Mouse (Mus musculus) CH12.LX (cell line): Measurements from ENCODE around the gene Kng2. TPM values are rescaled to one million over a fixed set of nuclear protein-coding genes. Genes with fewer than 3 reads are reported as not detected.

ENCODE experiments used
- DNase-seq: peaks from one replicate; pipeline ENCODE4 v3.0.0-alpha.2; 2013; ENCODE audit errors: extremely low read depth
- H3K27ac ChIP-seq: 2 replicates; pipeline ENCODE4 v1.5.1; 2012; ENCODE audit warnings: low read depth, mild to moderate bottlenecking, control low read depth, moderate library complexity; ENCODE audit not compliant: insufficient read depth
- H3K27me3 ChIP-seq: replicated peaks from 2 replicates; pipeline ENCODE3; 2012; ENCODE audit warnings: inconsistent platforms
- H3K36me3 ChIP-seq, 2 experiments: replicated peaks in 1 of 2; 2 replicates each; pipeline versions ENCODE3 to v1.6.1; 2012; ENCODE audit warnings: inconsistent platforms in 1 of 2, low read length in 1 of 2, mild to moderate bottlenecking in 1 of 2, mixed read lengths in 1 of 2, moderate library complexity in 1 of 2; ENCODE audit not compliant: control insufficient read depth in 1 of 2, insufficient read depth in 1 of 2
- H3K4me1 ChIP-seq, 2 experiments: 2 replicates each; pipeline ENCODE4 v1.6.1; 2012; ENCODE audit warnings: inconsistent platforms in 1 of 2, moderate library complexity in 1 of 2; ENCODE audit not compliant: insufficient read depth in 2 of 2, control insufficient read depth in 1 of 2
- H3K4me2 ChIP-seq: 2 replicates; pipeline ENCODE4 v1.6.1; 2012; ENCODE audit warnings: low read depth, mild to moderate bottlenecking, control low read depth; ENCODE audit not compliant: poor library complexity, insufficient read depth, severe bottlenecking
- H3K4me3 ChIP-seq, 3 experiments: fragments of 150-350 bp in 1 of 3; sonication (generic) in 1 of 3; replicated peaks in 1 of 3; 2 replicates each; pipeline versions ENCODE3 to v1.5.1; 2011 to 2012; ENCODE audit warnings: low read depth in 2 of 3, low read length in 2 of 3, mild to moderate bottlenecking in 2 of 3, moderate library complexity in 2 of 3, control low read depth in 1 of 3, improper control_type of control experiment in 1 of 3, inconsistent platforms in 1 of 3, mixed read lengths in 1 of 3; ENCODE audit not compliant: poor library complexity in 1 of 3
- H3K79me2 ChIP-seq: replicated peaks from 2 replicates; pipeline ENCODE4 v1.6.1; 2012; ENCODE audit warnings: mild to moderate bottlenecking, moderate library complexity; ENCODE audit not compliant: control insufficient read depth, poor library complexity, insufficient read depth, severe bottlenecking; ENCODE audit errors: extremely low read depth
- H3K9ac ChIP-seq: 2 replicates; pipeline ENCODE4 v1.6.1; 2012; ENCODE audit warnings: low read depth, mild to moderate bottlenecking, control low read depth, moderate library complexity; ENCODE audit not compliant: insufficient read depth
- H3K9me3 ChIP-seq: replicated peaks from 2 replicates; pipeline ENCODE3; 2012; ENCODE audit warnings: low read length, inconsistent platforms, mixed read lengths
- CHD1 ChIP-seq: IDR thresholded peaks from 2 replicates; pipeline ENCODE4 v1.6.1; 2012; ENCODE audit warnings: low read depth, low read length, improper control_type of control experiment, inconsistent platforms
- CHD2 ChIP-seq: IDR thresholded peaks from 2 replicates; pipeline ENCODE4 v1.6.1; 2011; ENCODE audit warnings: low read length, improper control_type of control experiment
- CTCF ChIP-seq, 2 experiments: IDR thresholded peaks in 1 of 2; conservative IDR thresholded peaks in 1 of 2; 2 replicates each; pipeline ENCODE4 v1.5.1; 2011 to 2012; ENCODE audit warnings: low read depth in 2 of 2, low read length in 2 of 2, improper control_type of control experiment in 1 of 2, inconsistent platforms in 1 of 2, mild to moderate bottlenecking in 1 of 2, moderate library complexity in 1 of 2
- ELF1 ChIP-seq: IDR thresholded peaks from 2 replicates; pipeline ENCODE4 v1.6.1; 2014; ENCODE audit warnings: low read depth, mild to moderate bottlenecking, inconsistent platforms, low read length, improper control_type of control experiment
- ETS1 ChIP-seq: conservative IDR thresholded peaks from 2 replicates; pipeline ENCODE4 v1.6.1; 2012; ENCODE audit warnings: low read depth, mild to moderate bottlenecking, inconsistent platforms, low read length, improper control_type of control experiment, moderate library complexity
- HCFC1 ChIP-seq: IDR thresholded peaks from 2 replicates; pipeline ENCODE4 v1.6.1; 2012; ENCODE audit warnings: low read depth, mild to moderate bottlenecking, inconsistent platforms, low read length, improper control_type of control experiment
- IRF4 ChIP-seq: IDR thresholded peaks from 2 replicates; pipeline ENCODE4 v1.6.1; 2014; ENCODE audit warnings: low read depth, mild to moderate bottlenecking, inconsistent platforms, low read length, improper control_type of control experiment
- JUN ChIP-seq: IDR thresholded peaks from 2 replicates; pipeline ENCODE4 v1.6.1; 2011; ENCODE audit warnings: low read depth, mild to moderate bottlenecking, low read length, improper control_type of control experiment, moderate library complexity; ENCODE audit not compliant: insufficient read depth
- JUND ChIP-seq: conservative IDR thresholded peaks from 2 replicates; pipeline ENCODE4 v1.6.1; 2011; ENCODE audit warnings: low read depth, low read length, improper control_type of control experiment
- MAFK ChIP-seq: IDR thresholded peaks from 2 replicates; pipeline ENCODE4 v1.6.1; 2011; ENCODE audit warnings: low read length, improper control_type of control experiment; ENCODE audit not compliant: insufficient replicate concordance
- MAX ChIP-seq: IDR thresholded peaks from 2 replicates; pipeline ENCODE4 v1.6.1; 2011; ENCODE audit warnings: low read length, improper control_type of control experiment
- MXI1 ChIP-seq: IDR thresholded peaks from 2 replicates; pipeline ENCODE4 v1.6.1; 2011; ENCODE audit warnings: mild to moderate bottlenecking, low read depth, low read length, improper control_type of control experiment
- MYC ChIP-seq: IDR thresholded peaks from 2 replicates; pipeline ENCODE4 v1.6.1; 2011; ENCODE audit warnings: low read depth, mild to moderate bottlenecking, improper control_type of control experiment, low read length
- NELFE ChIP-seq: IDR thresholded peaks from 2 replicates; pipeline ENCODE4 v1.6.1; 2011; ENCODE audit warnings: low read depth, low read length, improper control_type of control experiment
- NRF1 ChIP-seq: IDR thresholded peaks from 2 replicates; pipeline ENCODE4 v1.6.1; 2014; ENCODE audit warnings: low read depth, mild to moderate bottlenecking, inconsistent platforms, low read length, improper control_type of control experiment, moderate library complexity
- POLR2AphosphoS2 ChIP-seq: IDR thresholded peaks from 2 replicates; pipeline ENCODE4 v1.6.1; 2011; ENCODE audit warnings: low read depth, low read length, improper control_type of control experiment
- RAD21 ChIP-seq: IDR thresholded peaks from 2 replicates; pipeline ENCODE4 v1.6.1; 2011; ENCODE audit warnings: low read depth, mild to moderate bottlenecking, low read length, improper control_type of control experiment, moderate library complexity
- RCOR1 ChIP-seq: conservative IDR thresholded peaks from 2 replicates; pipeline ENCODE4 v1.6.1; 2012; ENCODE audit warnings: low read depth, mild to moderate bottlenecking, inconsistent platforms, low read length, improper control_type of control experiment
- SIN3A ChIP-seq: IDR thresholded peaks from 2 replicates; pipeline ENCODE4 v1.6.1; 2012; ENCODE audit warnings: low read length, improper control_type of control experiment, inconsistent platforms
- SMC3 ChIP-seq: IDR thresholded peaks from 2 replicates; pipeline ENCODE4 v1.6.1; 2011; ENCODE audit warnings: low read depth, low read length, improper control_type of control experiment
- TBP ChIP-seq: conservative IDR thresholded peaks from 2 replicates; pipeline ENCODE4 v1.6.1; 2011; ENCODE audit warnings: low read depth, low read length, improper control_type of control experiment
- TCF12 ChIP-seq: IDR thresholded peaks from 2 replicates; pipeline ENCODE4 v1.6.1; 2014; ENCODE audit warnings: low read depth, mild to moderate bottlenecking, inconsistent platforms, low read length, improper control_type of control experiment
- ZC3H11A ChIP-seq: IDR thresholded peaks from 2 replicates; pipeline ENCODE4 v1.6.1; 2012; ENCODE audit warnings: low read depth, mild to moderate bottlenecking, inconsistent platforms, low read length, improper control_type of control experiment
- ZKSCAN1 ChIP-seq: IDR thresholded peaks from 2 replicates; pipeline ENCODE4 v1.6.1; 2012; ENCODE audit warnings: low read depth, inconsistent platforms, low read length, improper control_type of control experiment, borderline replicate concordance
- ZMIZ1 ChIP-seq: IDR thresholded peaks from 2 replicates; pipeline ENCODE4 v1.6.1; 2012; ENCODE audit warnings: low read depth, mild to moderate bottlenecking, inconsistent platforms, low read length, improper control_type of control experiment
- dilution Hi-C: fragments of 300-500 bp; cut with MboI; formaldehyde crosslinking; loops from 2 replicates; pipeline ENCODE4 v1.14.3; 2020; ENCODE audit warnings: low sequenced_read_pairs; ENCODE audit not compliant: extremely low pct_unique_long_range_greater_than_20kb, extremely low pct_ligation_motif_present
- in situ Hi-C: fragments of 300-500 bp; cut with MboI; formaldehyde crosslinking; loops from 3 replicates; pipeline ENCODE4 v1.14.3; 2019; ENCODE audit warnings: low sequenced_read_pairs, low pct_ligation_motif_present, low pct_unique_long_range_greater_than_20kb, mixed read lengths
- polyA plus RNA-seq: library from polyadenylated mRNA; unstranded; fragments of >175 nt; gene quantifications from 2 replicates; pipeline ENCODE4 v1.2.1, GENCODE M21; 2012; ENCODE audit warnings: low read depth; ENCODE audit not compliant: insufficient read length
- total RNA-seq, 2 experiments: library from RNA; depleted of rRNA; stranded (reverse); fragments of 300-350 nt in 1 of 2; fragments of >200 nt in 1 of 2; gene quantifications; 2 replicates each; pipeline ENCODE4 v1.2.3; 2012 to 2014

Kng2 gene
- total and polyA plus RNA-seq, 3 experiments = not detected

GRCm38 (mm10) chr16:23046319-23046718 is 17.0 kb upstream of the Kng2 start:
- H3K27me3 ChIP-seq = peaks cover 11% of the 10 kb centered on the region
- no peaks in the 10 kb centered on the region for H3K9me3 ChIP-seq
- in situ Hi-C loops = no loop called here
- TF ChIP-seq RAD21 (peak; percentile 88), MXI1 (no peak), MYC (0 out of 2 replicates have a peak, but pooled peaks have one; percentile 26), CTCF (conservative IDR thresholded peaks at IDR 0.05 in 1 of 2, IDR thresholded peaks at IDR 0.05 in 1 of 2; ENCODE audit: low read depth in 2 of 2, low read length in 2 of 2) (peak; percentile 16 to 91; a peak in 3 of 4 replicates), TCF12 (no peak), SMC3 (peak; percentile 90), NELFE (no peak), HCFC1 (no peak), ZC3H11A (peak; percentile 44; the same call in 1 of the 2 replicates)
- no peak overlapping the region for H3K9ac ChIP-seq
- no peaks in the 10 kb centered on the region for H3K36me3 ChIP-seq
- H3K27ac ChIP-seq = no peak overlapping the region
- dilution Hi-C loops = no loop called here
- DNase-seq = peak; percentile 50
- no peak overlapping the region for H3K4me2 ChIP-seq
- H3K79me2 ChIP-seq = no peaks in the 10 kb centered on the region
- H3K4me3 ChIP-seq = no peak overlapping the region
- H3K4me1 ChIP-seq = no peaks in the 10 kb centered on the region

GRCm38 (mm10) chr16:23040876-23041275 is 11.6 kb upstream of the Kng2 start:
- Histone ChIP-seq H3K4me3 (no peak overlapping the region), H3K27ac (no peak overlapping the region), H3K27me3 (no peaks in the 10 kb centered on the region), H3K79me2 (no peaks in the 10 kb centered on the region), H3K4me2 (no peak overlapping the region), H3K9ac (no peak overlapping the region), H3K36me3 (no peaks in the 10 kb centered on the region), H3K4me1 (no peaks in the 10 kb centered on the region), H3K9me3 (no peaks in the 10 kb centered on the region)
- in situ Hi-C loops (no loop called here), dilution Hi-C loops (no loop called here)
- TF ChIP-seq ZKSCAN1 = no peak
- no peak for DNase-seq

GRCm38 (mm10) chr16:23039281-23039680 is 10.0 kb upstream of the Kng2 start:
- in situ Hi-C loops (no loop called here), dilution Hi-C loops (no loop called here)
- H3K27ac ChIP-seq = no peak overlapping the region
- H3K4me3 ChIP-seq = no peak overlapping the region
- no peak for DNase-seq
- H3K4me1 ChIP-seq = no peaks in the 10 kb centered on the region
- no peaks in the 10 kb centered on the region for H3K79me2 ChIP-seq
- no peaks in the 10 kb centered on the region for H3K27me3 ChIP-seq
- H3K9me3 ChIP-seq = no peaks in the 10 kb centered on the region
- no peak overlapping the region for H3K9ac ChIP-seq
- no peak for TF ChIP-seq NRF1
- TF ChIP-seq MAFK = no peak
- no peak for TF ChIP-seq JUND
- no peak for TF ChIP-seq ETS1
- TF ChIP-seq IRF4 = no peak
- TF ChIP-seq SIN3A = no peak
- TF ChIP-seq HCFC1 = no peak
- TF ChIP-seq TBP = no peak
- TF ChIP-seq CHD2 = no peak
- TF ChIP-seq POLR2AphosphoS2 = no peak
- no peak for TF ChIP-seq CHD1
- no peak for TF ChIP-seq RCOR1
- no peak for TF ChIP-seq CTCF (conservative IDR thresholded peaks at IDR 0.05 in 1 of 2, IDR thresholded peaks at IDR 0.05 in 1 of 2; ENCODE audit: low read depth in 2 of 2, low read length in 2 of 2)
- no peak for TF ChIP-seq JUN
- no peak for TF ChIP-seq ZKSCAN1
- TF ChIP-seq MAX = no peak
- TF ChIP-seq ZMIZ1 = no peak
- TF ChIP-seq SMC3 = no peak
- no peak for TF ChIP-seq ELF1
- no peak for TF ChIP-seq ZC3H11A
- no peak overlapping the region for H3K4me2 ChIP-seq
- no peaks in the 10 kb centered on the region for H3K36me3 ChIP-seq
